Mouse (Mus musculus) limb, embryonic 12.5 days (tissue): ENCODE measurements around the gene Inpp5f. TPM values are rescaled to one million over a fixed set of nuclear protein-coding genes. Genes with fewer than 3 reads are reported as not detected.

Experiments
- ATAC-seq: fragments of 200-750 bp; cut with Nextera tagmentation; 2 replicates; pipeline ENCODE4 v1.8.0; 2017; ENCODE audit warnings: low read depth, moderate TSS enrichment; ENCODE audit not compliant: insufficient number of reproducible peaks, insufficient read depth, low FRiP score, low TSS enrichment
- H3K27ac ChIP-seq: fragments of 300-500 bp; sonication (generic); 2 replicates; pipeline ENCODE4 v1.5.1; 2016; ENCODE audit warnings: mild to moderate bottlenecking, moderate library complexity
- H3K27me3 ChIP-seq: fragments of 300-500 bp; sonication (generic); 2 replicates; pipeline ENCODE4 v1.6.1; 2016; ENCODE audit warnings: mild to moderate bottlenecking, moderate library complexity
- H3K36me3 ChIP-seq: fragments of 300-500 bp; sonication (generic); 2 replicates; pipeline ENCODE4 v1.6.1; 2016; ENCODE audit warnings: mild to moderate bottlenecking, moderate library complexity
- H3K4me1 ChIP-seq: fragments of 300-500 bp; sonication (generic); replicated peaks from 2 replicates; pipeline ENCODE4 v1.6.1; 2016
- H3K4me2 ChIP-seq: fragments of 300-500 bp; sonication (generic); 2 replicates; pipeline ENCODE4 v1.6.1; 2016; ENCODE audit warnings: mild to moderate bottlenecking, moderate library complexity
- H3K4me3 ChIP-seq: fragments of 300-500 bp; sonication (generic); replicated peaks from 2 replicates; pipeline ENCODE4 v1.5.1; 2016; ENCODE audit warnings: mild to moderate bottlenecking
- H3K9ac ChIP-seq: fragments of 300-500 bp; sonication (generic); replicated peaks from 2 replicates; pipeline ENCODE4 v1.6.1; 2016; ENCODE audit warnings: mild to moderate bottlenecking, moderate library complexity
- H3K9me3 ChIP-seq: fragments of 300-500 bp; sonication (generic); 2 replicates; pipeline ENCODE4 v1.6.1; 2016; ENCODE audit warnings: mild to moderate bottlenecking, moderate library complexity
- WGBS: fragments of 180-500 bp; shearing (Covaris S2); methylation state at CpG from one replicate; pipeline ENCODE4 v1.1.7; 2016; 5-methylcytosine and 5-hydroxymethylcytosine counted together
- polyA plus RNA-seq: library from polyadenylated mRNA; unstranded; fragments of >200 nt; fragmentation: Nextera tagmentation; extraction: Ambion mirVana; gene quantifications from 2 replicates; pipeline ENCODE4 v1.2.1, GENCODE M21; 2016

Gene Inpp5f
- polyA plus RNA-seq, 1 experiment from 2014 or later = 26.0 TPM

DNA sequence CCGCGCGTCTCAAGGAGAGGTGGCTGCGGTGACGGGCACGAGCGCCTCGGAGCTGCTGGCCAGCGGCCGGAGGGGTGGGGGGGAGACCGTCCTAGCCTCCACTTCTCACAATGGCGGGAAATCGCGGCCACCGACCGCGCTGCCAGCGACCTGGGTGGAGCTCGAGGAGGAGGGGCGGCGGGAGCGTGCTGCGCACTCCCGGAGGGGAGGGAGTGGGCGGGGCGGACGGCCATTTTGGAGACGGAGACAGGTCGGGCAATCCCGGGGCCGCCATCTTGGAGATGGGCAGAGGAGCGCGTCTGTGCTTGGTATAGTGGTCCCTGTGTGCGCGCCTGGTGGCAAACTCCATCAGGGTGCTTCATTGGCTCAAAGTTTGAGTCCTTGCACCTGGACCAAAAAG, 129.2 kb downstream of the Inpp5f start, which contains the start of gene Mcmbp:
Gene Mcmbp, minus strand, starts transcription at position 162 of the 400 bp plus-strand sequence.
- peak within 1 kb of the TSS; percentile 98 for H3K9ac ChIP-seq
- H3K4me2 ChIP-seq = peak within 1 kb of the TSS; percentile 89
- ATAC-seq = peak; percentile 61
- WGBS = under 1% methylated on average over 34 of the region's 35 CpGs
- H3K4me1 ChIP-seq = peaks cover 16% of the 10 kb centered on the region
- peaks cover 15% of the 10 kb centered on the region; the same call in 1 of the 2 replicates for H3K36me3 ChIP-seq
- H3K4me3 ChIP-seq = peak within 1 kb of the TSS; percentile 99
- H3K27ac ChIP-seq = peak within 1 kb of the TSS; percentile 91
- no peaks in the 10 kb centered on the region for H3K9me3 ChIP-seq
- no peaks in the 10 kb centered on the region; the same call in 1 of the 2 replicates for H3K27me3 ChIP-seq

DNA sequence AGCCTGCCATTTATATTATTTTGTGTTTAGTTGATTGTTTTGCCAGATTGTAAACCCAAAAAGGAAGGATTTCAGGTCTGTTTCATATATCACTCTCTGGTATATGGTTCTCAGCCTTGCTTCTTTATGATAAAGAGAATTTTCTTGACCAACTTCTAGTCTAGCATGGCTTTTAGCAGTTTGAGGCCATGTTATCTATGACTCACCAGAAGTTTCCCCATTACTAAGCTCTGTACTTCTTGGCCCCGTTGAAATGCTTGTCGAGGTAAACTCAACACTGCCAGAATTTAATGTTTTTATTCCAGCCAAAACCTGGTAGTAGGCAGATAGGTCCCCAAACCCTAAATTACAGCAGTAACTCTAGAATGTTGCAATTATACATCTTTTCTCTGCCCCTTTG, 132.8 kb downstream of the Inpp5f start:
- no peaks in the 10 kb centered on the region; the same call in 1 of the 2 replicates for H3K27me3 ChIP-seq
- H3K4me2 ChIP-seq = peak overlapping the region; percentile 90
- WGBS = 57% methylated on average over 2 of the region's 2 CpGs
- peak overlapping the region; percentile 97 for H3K4me3 ChIP-seq
- H3K27ac ChIP-seq = no peak overlapping the region
- no peaks in the 10 kb centered on the region for H3K9me3 ChIP-seq
- ATAC-seq = no peak
- H3K4me1 ChIP-seq = peaks cover 25% of the 10 kb centered on the region
- peaks cover 9% of the 10 kb centered on the region; the same call in 1 of the 2 replicates for H3K36me3 ChIP-seq
- no peak overlapping the region for H3K9ac ChIP-seq

DNA sequence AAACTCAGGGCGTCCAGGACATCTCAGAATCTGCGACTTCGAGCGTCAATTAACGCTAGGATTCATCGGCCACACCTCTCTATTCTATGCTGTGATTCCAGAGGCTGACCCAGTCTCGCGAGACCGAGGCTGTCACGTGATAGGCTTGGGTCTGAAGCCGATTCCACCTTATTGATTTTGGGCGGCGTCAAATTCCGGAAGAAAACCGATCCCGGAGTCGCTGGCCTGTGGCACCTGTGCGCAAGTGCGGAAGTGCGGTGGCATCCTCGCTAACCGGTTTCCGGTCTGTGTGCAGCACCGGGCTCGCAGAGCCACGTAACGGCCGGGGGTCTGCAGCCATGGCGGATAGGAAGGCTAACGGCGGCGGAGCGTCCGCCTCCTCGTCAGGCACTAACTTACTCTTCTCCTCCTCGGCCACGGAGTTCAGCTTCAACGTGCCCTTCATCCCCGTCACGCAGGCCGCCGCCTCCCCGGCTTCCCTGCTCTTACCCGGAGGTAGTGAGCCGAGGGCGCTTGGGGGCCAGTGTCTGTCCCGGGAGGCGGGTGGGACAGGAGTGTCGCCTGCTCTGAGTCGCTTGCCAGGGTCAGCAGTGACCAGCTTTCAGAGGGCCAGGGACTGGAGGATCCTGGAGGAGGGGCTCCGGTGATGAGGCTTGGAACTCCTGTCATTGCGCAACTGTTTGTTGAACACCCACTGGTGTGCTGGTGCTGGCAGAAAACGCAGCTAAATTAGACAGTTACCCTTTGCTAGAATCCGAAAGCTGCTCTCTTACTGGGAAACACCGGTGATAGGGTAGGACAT, 133.8 kb downstream of the Inpp5f start, which contains the start of gene Sec23ip:
Gene Sec23ip, plus strand, starts transcription at position 260 of the 802 bp plus-strand sequence.
- H3K9ac ChIP-seq = peak within 1 kb of the TSS; percentile 82
- peak within 1 kb of the TSS; percentile 97 for H3K4me3 ChIP-seq
- no peaks in the 10 kb centered on the region; the same call in 1 of the 2 replicates for H3K27me3 ChIP-seq
- peaks cover 22% of the 10 kb centered on the region for H3K4me1 ChIP-seq
- no peaks in the 10 kb centered on the region for H3K9me3 ChIP-seq
- WGBS = under 1% methylated on average over 55 of the region's 55 CpGs
- H3K36me3 ChIP-seq = peaks cover 10% of the 10 kb centered on the region
- H3K27ac ChIP-seq = no peak within 1 kb of the TSS; the same call in 1 of the 2 replicates
- peak; percentile 87 for ATAC-seq
- H3K4me2 ChIP-seq = peak within 1 kb of the TSS; percentile 90

Other genes with a start within 250 kb of the Inpp5f start
- gene Rgs10, start 192.6 kb upstream of the Inpp5f start, polyA plus RNA-seq = 7.9 and 8.3 TPM in 2 replicates
- 35.5 and 36.0 TPM in 2 replicates for gene Tial1, start 149.6 kb upstream of the Inpp5f start, polyA plus RNA-seq
- 8.7 and 9.2 TPM in 2 replicates for gene Bag3, start 87.7 kb upstream of the Inpp5f start, polyA plus RNA-seq
- gene Mcmbp, start 129.2 kb downstream of the Inpp5f start, polyA plus RNA-seq = 80.7 and 82.7 TPM in 2 replicates
- gene Sec23ip, start 133.6 kb downstream of the Inpp5f start, polyA plus RNA-seq = 35.5 and 37.9 TPM in 2 replicates